Mouse (Mus musculus) CH12.LX (cell line): ENCODE data around the gene Pstk. TPM values are rescaled to one million over a fixed set of nuclear protein-coding genes. Genes with fewer than 3 reads are reported as not detected.

Source experiments
- DNase-seq: peaks from one replicate; pipeline ENCODE4 v3.0.0-alpha.2; 2013; ENCODE audit errors: extremely low read depth
- H3K27ac ChIP-seq: 2 replicates; pipeline ENCODE4 v1.5.1; 2012; ENCODE audit warnings: low read depth, mild to moderate bottlenecking, control low read depth, moderate library complexity; ENCODE audit not compliant: insufficient read depth
- H3K27me3 ChIP-seq: replicated peaks from 2 replicates; pipeline ENCODE3; 2012; ENCODE audit warnings: inconsistent platforms
- H3K36me3 ChIP-seq, 2 experiments: replicated peaks in 1 of 2; 2 replicates each; pipeline versions ENCODE3 to v1.6.1; 2012; ENCODE audit warnings: inconsistent platforms in 1 of 2, low read length in 1 of 2, mild to moderate bottlenecking in 1 of 2, mixed read lengths in 1 of 2, moderate library complexity in 1 of 2; ENCODE audit not compliant: control insufficient read depth in 1 of 2, insufficient read depth in 1 of 2
- H3K4me1 ChIP-seq, 2 experiments: 2 replicates each; pipeline ENCODE4 v1.6.1; 2012; ENCODE audit warnings: inconsistent platforms in 1 of 2, moderate library complexity in 1 of 2; ENCODE audit not compliant: insufficient read depth in 2 of 2, control insufficient read depth in 1 of 2
- H3K4me2 ChIP-seq: 2 replicates; pipeline ENCODE4 v1.6.1; 2012; ENCODE audit warnings: low read depth, mild to moderate bottlenecking, control low read depth; ENCODE audit not compliant: poor library complexity, insufficient read depth, severe bottlenecking
- H3K4me3 ChIP-seq, 3 experiments: fragments of 150-350 bp in 1 of 3; sonication (generic) in 1 of 3; replicated peaks in 1 of 3; 2 replicates each; pipeline versions ENCODE3 to v1.5.1; 2011 to 2012; ENCODE audit warnings: low read depth in 2 of 3, low read length in 2 of 3, mild to moderate bottlenecking in 2 of 3, moderate library complexity in 2 of 3, control low read depth in 1 of 3, improper control_type of control experiment in 1 of 3, inconsistent platforms in 1 of 3, mixed read lengths in 1 of 3; ENCODE audit not compliant: poor library complexity in 1 of 3
- H3K79me2 ChIP-seq: replicated peaks from 2 replicates; pipeline ENCODE4 v1.6.1; 2012; ENCODE audit warnings: mild to moderate bottlenecking, moderate library complexity; ENCODE audit not compliant: control insufficient read depth, poor library complexity, insufficient read depth, severe bottlenecking; ENCODE audit errors: extremely low read depth
- H3K9ac ChIP-seq: 2 replicates; pipeline ENCODE4 v1.6.1; 2012; ENCODE audit warnings: low read depth, mild to moderate bottlenecking, control low read depth, moderate library complexity; ENCODE audit not compliant: insufficient read depth
- H3K9me3 ChIP-seq: replicated peaks from 2 replicates; pipeline ENCODE3; 2012; ENCODE audit warnings: low read length, inconsistent platforms, mixed read lengths
- BHLHE40 ChIP-seq: IDR thresholded peaks from 2 replicates; pipeline ENCODE4 v1.6.1; 2011; ENCODE audit warnings: mild to moderate bottlenecking, low read depth, low read length, improper control_type of control experiment
- CHD2 ChIP-seq: IDR thresholded peaks from 2 replicates; pipeline ENCODE4 v1.6.1; 2011; ENCODE audit warnings: low read length, improper control_type of control experiment
- CTCF ChIP-seq, 2 experiments: IDR thresholded peaks in 1 of 2; conservative IDR thresholded peaks in 1 of 2; 2 replicates each; pipeline ENCODE4 v1.5.1; 2011 to 2012; ENCODE audit warnings: low read depth in 2 of 2, low read length in 2 of 2, improper control_type of control experiment in 1 of 2, inconsistent platforms in 1 of 2, mild to moderate bottlenecking in 1 of 2, moderate library complexity in 1 of 2
- EP300 ChIP-seq: IDR thresholded peaks from 2 replicates; pipeline ENCODE4 v1.6.1; 2011; ENCODE audit warnings: low read length, improper control_type of control experiment
- ETS1 ChIP-seq: conservative IDR thresholded peaks from 2 replicates; pipeline ENCODE4 v1.6.1; 2012; ENCODE audit warnings: low read depth, mild to moderate bottlenecking, inconsistent platforms, low read length, improper control_type of control experiment, moderate library complexity
- IRF4 ChIP-seq: IDR thresholded peaks from 2 replicates; pipeline ENCODE4 v1.6.1; 2014; ENCODE audit warnings: low read depth, mild to moderate bottlenecking, inconsistent platforms, low read length, improper control_type of control experiment
- MEF2A ChIP-seq: IDR thresholded peaks from 2 replicates; pipeline ENCODE4 v1.6.1; 2014; ENCODE audit warnings: low read depth, mild to moderate bottlenecking, inconsistent platforms, low read length, improper control_type of control experiment, borderline replicate concordance
- MYC ChIP-seq: IDR thresholded peaks from 2 replicates; pipeline ENCODE4 v1.6.1; 2011; ENCODE audit warnings: low read depth, mild to moderate bottlenecking, improper control_type of control experiment, low read length
- NRF1 ChIP-seq: IDR thresholded peaks from 2 replicates; pipeline ENCODE4 v1.6.1; 2014; ENCODE audit warnings: low read depth, mild to moderate bottlenecking, inconsistent platforms, low read length, improper control_type of control experiment, moderate library complexity
- RAD21 ChIP-seq: IDR thresholded peaks from 2 replicates; pipeline ENCODE4 v1.6.1; 2011; ENCODE audit warnings: low read depth, mild to moderate bottlenecking, low read length, improper control_type of control experiment, moderate library complexity
- RCOR1 ChIP-seq: conservative IDR thresholded peaks from 2 replicates; pipeline ENCODE4 v1.6.1; 2012; ENCODE audit warnings: low read depth, mild to moderate bottlenecking, inconsistent platforms, low read length, improper control_type of control experiment
- SIN3A ChIP-seq: IDR thresholded peaks from 2 replicates; pipeline ENCODE4 v1.6.1; 2012; ENCODE audit warnings: low read length, improper control_type of control experiment, inconsistent platforms
- SMC3 ChIP-seq: IDR thresholded peaks from 2 replicates; pipeline ENCODE4 v1.6.1; 2011; ENCODE audit warnings: low read depth, low read length, improper control_type of control experiment
- TBP ChIP-seq: conservative IDR thresholded peaks from 2 replicates; pipeline ENCODE4 v1.6.1; 2011; ENCODE audit warnings: low read depth, low read length, improper control_type of control experiment
- UBTF ChIP-seq: IDR thresholded peaks from 2 replicates; pipeline ENCODE4 v1.6.1; 2012; ENCODE audit warnings: low read depth, mild to moderate bottlenecking, inconsistent platforms, low read length, improper control_type of control experiment, moderate library complexity
- USF1 ChIP-seq: IDR thresholded peaks from 2 replicates; pipeline ENCODE4 v1.6.1; 2014; ENCODE audit warnings: low read depth, mild to moderate bottlenecking, inconsistent platforms, low read length, improper control_type of control experiment
- ZKSCAN1 ChIP-seq: IDR thresholded peaks from 2 replicates; pipeline ENCODE4 v1.6.1; 2012; ENCODE audit warnings: low read depth, inconsistent platforms, low read length, improper control_type of control experiment, borderline replicate concordance
- ZMIZ1 ChIP-seq: IDR thresholded peaks from 2 replicates; pipeline ENCODE4 v1.6.1; 2012; ENCODE audit warnings: low read depth, mild to moderate bottlenecking, inconsistent platforms, low read length, improper control_type of control experiment
- ZNF384 ChIP-seq: IDR thresholded peaks from 2 replicates; pipeline ENCODE4 v1.6.1; 2012; ENCODE audit warnings: low read depth, low read length, improper control_type of control experiment, inconsistent platforms
- dilution Hi-C: fragments of 300-500 bp; cut with MboI; formaldehyde crosslinking; loops from 2 replicates; pipeline ENCODE4 v1.14.3; 2020; ENCODE audit warnings: low sequenced_read_pairs; ENCODE audit not compliant: extremely low pct_unique_long_range_greater_than_20kb, extremely low pct_ligation_motif_present
- in situ Hi-C: fragments of 300-500 bp; cut with MboI; formaldehyde crosslinking; loops from 3 replicates; pipeline ENCODE4 v1.14.3; 2019; ENCODE audit warnings: low sequenced_read_pairs, low pct_ligation_motif_present, low pct_unique_long_range_greater_than_20kb, mixed read lengths
- polyA plus RNA-seq: library from polyadenylated mRNA; unstranded; fragments of >175 nt; gene quantifications from 2 replicates; pipeline ENCODE4 v1.2.1, GENCODE M21; 2012; ENCODE audit warnings: low read depth; ENCODE audit not compliant: insufficient read length
- total RNA-seq, 2 experiments: library from RNA; depleted of rRNA; stranded (reverse); fragments of 300-350 nt in 1 of 2; fragments of >200 nt in 1 of 2; gene quantifications; 2 replicates each; pipeline ENCODE4 v1.2.3; 2012 to 2014

The Pstk gene
- total and polyA plus RNA-seq, 3 experiments: 21.9 to 42.3 (median 29.1) TPM

DNA sequence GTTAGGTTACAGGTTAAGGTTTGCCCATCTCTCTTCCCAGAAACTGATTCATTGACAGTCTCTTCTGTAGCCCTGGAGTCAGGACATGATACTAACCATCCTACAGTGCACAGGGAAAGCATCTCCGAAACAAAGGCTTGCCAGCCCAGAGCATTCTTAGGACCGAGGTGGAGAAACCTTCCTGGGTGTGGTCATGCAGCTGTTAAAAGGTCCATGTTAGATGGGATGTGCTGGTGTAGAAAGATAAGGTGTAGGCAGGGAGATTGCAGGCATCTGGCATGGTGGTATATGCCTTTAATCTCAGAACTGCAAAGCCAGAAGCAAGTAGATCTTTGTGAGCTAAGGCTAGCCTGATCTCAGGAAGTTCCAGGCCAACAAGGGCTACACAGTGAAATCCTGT lies 54.0 kb downstream of the Pstk start:
- DNase-seq: no peak
- no peak overlapping the region for H3K4me2 ChIP-seq
- dilution Hi-C loops: no loop called here
- TF ChIP-seq ETS1: no peak
- TF ChIP-seq UBTF: no peak
- TF ChIP-seq TBP: no peak
- no peak for TF ChIP-seq MEF2A
- no peak for TF ChIP-seq ZNF384
- TF ChIP-seq BHLHE40: no peak
- no peak for TF ChIP-seq NRF1
- no peak for TF ChIP-seq ZKSCAN1
- no peak for TF ChIP-seq EP300
- TF ChIP-seq IRF4: no peak
- TF ChIP-seq CTCF (conservative IDR thresholded peaks at IDR 0.05 in 1 of 2, IDR thresholded peaks at IDR 0.05 in 1 of 2; ENCODE audit: low read depth in 2 of 2, low read length in 2 of 2): no peak
- no peak for TF ChIP-seq ZMIZ1
- TF ChIP-seq USF1: no peak
- no peak for TF ChIP-seq MYC
- no peak overlapping the region for H3K9ac ChIP-seq
- no peaks in the 10 kb centered on the region for H3K4me1 ChIP-seq
- H3K9me3 ChIP-seq: peaks cover 2% of the 10 kb centered on the region
- in situ Hi-C loops: no loop called here
- no peak overlapping the region for H3K4me3 ChIP-seq
- no peaks in the 10 kb centered on the region for H3K79me2 ChIP-seq
- no peaks in the 10 kb centered on the region for H3K27me3 ChIP-seq
- H3K36me3 ChIP-seq: peaks cover 4 to 6% of the 10 kb centered on the region in 2 experiments
- H3K27ac ChIP-seq: no peak overlapping the region

DNA sequence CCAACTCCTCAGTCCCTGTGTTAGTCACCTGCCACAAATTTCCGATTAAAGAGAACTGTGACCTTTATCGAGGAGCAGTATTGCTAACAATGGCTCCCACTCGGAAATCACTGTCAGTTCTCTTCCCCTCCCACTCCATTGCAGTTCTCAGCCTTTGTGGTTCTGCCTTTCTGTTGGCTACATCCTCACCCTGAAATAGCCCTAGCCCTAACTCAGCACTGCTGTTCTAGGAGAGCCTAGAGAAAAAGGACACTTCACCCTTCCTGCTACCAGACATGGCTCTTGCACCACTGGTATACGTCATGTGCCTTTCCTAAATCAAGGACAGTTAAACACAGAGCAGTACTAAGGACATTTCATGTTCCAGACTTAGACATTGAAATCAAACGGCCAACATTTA lies 56.4 kb downstream of the Pstk start:
- in situ Hi-C loops (no loop called here), dilution Hi-C loops (no loop called here)
- Histone ChIP-seq H3K36me3 (peaks cover 6 to 8% of the 10 kb centered on the region in 2 experiments), H3K27ac (no peak overlapping the region), H3K4me1 (no peaks in the 10 kb centered on the region), H3K4me3 (no peak overlapping the region), H3K9ac (no peak overlapping the region), H3K9me3 (peaks cover 2% of the 10 kb centered on the region), H3K79me2 (no peaks in the 10 kb centered on the region), H3K27me3 (no peaks in the 10 kb centered on the region), H3K4me2 (no peak overlapping the region)
- no peak for DNase-seq
- TF ChIP-seq BHLHE40: no peak

DNA sequence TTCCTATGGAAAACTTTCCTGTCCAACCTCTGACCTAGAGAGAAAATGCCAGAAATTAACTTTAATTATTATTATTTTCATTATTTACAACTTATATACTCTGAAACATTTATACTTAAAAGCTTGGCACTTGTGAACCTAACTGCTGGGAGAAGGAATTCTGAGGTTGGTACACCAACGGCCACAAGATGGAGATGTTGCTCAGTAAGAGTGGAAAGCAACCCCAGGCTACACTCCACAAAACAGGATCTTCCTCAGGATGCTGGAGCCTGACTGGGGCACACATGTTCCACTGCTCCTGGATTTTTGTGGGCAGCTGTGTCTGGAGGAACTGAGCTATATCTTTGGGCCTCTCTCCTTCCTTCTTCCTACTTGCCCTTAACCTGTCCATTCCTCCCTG lies 61.3 kb downstream of the Pstk start:
- no peaks in the 10 kb centered on the region for H3K9me3 ChIP-seq
- no peaks in the 10 kb centered on the region for H3K27me3 ChIP-seq
- no peaks in the 10 kb centered on the region for H3K4me1 ChIP-seq
- in situ Hi-C loops: no loop called here
- no peaks in the 10 kb centered on the region for H3K79me2 ChIP-seq
- no peak for TF ChIP-seq CHD2
- TF ChIP-seq RCOR1: no peak
- TF ChIP-seq CTCF (conservative IDR thresholded peaks at IDR 0.05 in 1 of 2, IDR thresholded peaks at IDR 0.05 in 1 of 2; ENCODE audit: low read depth in 2 of 2, low read length in 2 of 2): peak in 1 of 2 experiments; percentile 65; a peak in 2 of 4 replicates
- peak; percentile 66 for TF ChIP-seq RAD21
- TF ChIP-seq SMC3: peak; percentile 45
- TF ChIP-seq SIN3A: no peak
- no peak overlapping the region for H3K27ac ChIP-seq
- no peak overlapping the region for H3K4me2 ChIP-seq
- no peak overlapping the region for H3K4me3 ChIP-seq
- dilution Hi-C loops: no loop called here
- H3K9ac ChIP-seq: no peak overlapping the region
- peaks cover 4 to 6% of the 10 kb centered on the region in 2 experiments for H3K36me3 ChIP-seq
- DNase-seq: peak; percentile 23
